ENCODE assay signal across 33 mouse cellular contexts in genomic region chr10:126480382-126480781, GRCm38 (mm10).
"Had no signal": no experiment of that assay in that cellular context is flagged by ENCODE, and none has a peak within 500 bp of the region (broad histone marks: within the 10 kb centered on the region; RNA-seq: fewer than 3 reads in every experiment).

No protein-coding gene starts in this region.

- ATAC-seq: liver, embryonic 12.5 days; liver, postnatal 0 days; lung, postnatal 0 days; midbrain, embryonic 13.5 days; midbrain, embryonic 15.5 days; midbrain, embryonic 16.5 days had no signal

- H3K27ac ChIP-seq: left cerebral cortex, adult 2 months; limb, embryonic 10.5 days; limb, embryonic 12.5 days; limb, embryonic 13.5 days; limb, embryonic 15.5 days; liver, embryonic 12.5 days; liver, embryonic 13.5 days; liver, embryonic 14.5 days; liver, embryonic 15.5 days; lung, embryonic 15.5 days; macrophage; midbrain, embryonic 12.5 days; midbrain, embryonic 13.5 days; midbrain, embryonic 15.5 days; neural tube, embryonic 12.5 days; neural tube, embryonic 13.5 days had no signal

- H3K4me2 ChIP-seq: limb, embryonic 12.5 days; limb, embryonic 13.5 days; limb, embryonic 15.5 days; liver, embryonic 11.5 days; liver, embryonic 12.5 days; liver, embryonic 13.5 days; liver, embryonic 15.5 days; lung, embryonic 14.5 days; lung, embryonic 15.5 days; midbrain, embryonic 11.5 days; midbrain, embryonic 12.5 days; midbrain, embryonic 13.5 days; midbrain, embryonic 15.5 days; neural tube, embryonic 12.5 days; neural tube, embryonic 13.5 days had no signal

- H3K36me3 ChIP-seq: limb, embryonic 10.5 days; limb, embryonic 12.5 days; limb, embryonic 13.5 days; limb, embryonic 15.5 days; liver, embryonic 12.5 days; liver, embryonic 13.5 days; liver, embryonic 15.5 days; lung, embryonic 15.5 days; midbrain, embryonic 12.5 days; midbrain, embryonic 13.5 days; midbrain, embryonic 15.5 days; neural tube, embryonic 12.5 days; neural tube, embryonic 13.5 days had no signal

- H3K4me1 ChIP-seq: limb, embryonic 10.5 days; limb, embryonic 12.5 days; limb, embryonic 13.5 days; limb, embryonic 15.5 days; liver, embryonic 12.5 days; liver, embryonic 13.5 days; liver, embryonic 15.5 days; lung, embryonic 15.5 days; megakaryocyte, embryonic 14.5 days; midbrain, embryonic 12.5 days; midbrain, embryonic 13.5 days; midbrain, embryonic 15.5 days; neural tube, embryonic 12.5 days; neural tube, embryonic 13.5 days had no signal

- H3K27me3 ChIP-seq: limb, embryonic 12.5 days; limb, embryonic 13.5 days; limb, embryonic 15.5 days; liver, embryonic 12.5 days; liver, embryonic 13.5 days; liver, embryonic 15.5 days; lung, embryonic 15.5 days; megakaryocyte, embryonic 14.5 days; midbrain, embryonic 12.5 days; midbrain, embryonic 13.5 days; midbrain, embryonic 15.5 days; neural tube, embryonic 12.5 days; neural tube, embryonic 13.5 days had no signal

- H3K9ac ChIP-seq: limb, embryonic 12.5 days; limb, embryonic 13.5 days; limb, embryonic 15.5 days; liver, embryonic 12.5 days; liver, embryonic 13.5 days; liver, embryonic 14.5 days; liver, embryonic 15.5 days; liver, postnatal 0 days; lung, embryonic 14.5 days; lung, embryonic 15.5 days; midbrain, embryonic 12.5 days; midbrain, embryonic 13.5 days; midbrain, embryonic 15.5 days; neural tube, embryonic 12.5 days; neural tube, embryonic 13.5 days had no signal

- H3K4me3 ChIP-seq: left cerebral cortex, adult 2 months; limb, embryonic 10.5 days; limb, embryonic 12.5 days; limb, embryonic 13.5 days; limb, embryonic 15.5 days; liver, embryonic 12.5 days; liver, embryonic 13.5 days; liver, embryonic 15.5 days; lung, embryonic 15.5 days; megakaryocyte, embryonic 14.5 days; midbrain, embryonic 12.5 days; midbrain, embryonic 13.5 days; midbrain, embryonic 15.5 days; myocyte; neural tube, embryonic 12.5 days; neural tube, embryonic 13.5 days had no signal

- H3K9me3 ChIP-seq: limb, embryonic 10.5 days; limb, embryonic 15.5 days; liver, embryonic 12.5 days; liver, embryonic 13.5 days; liver, embryonic 15.5 days; lung, embryonic 15.5 days had no signal

- DNase-seq: left cerebral cortex, postnatal 4 days; liver; liver, embryonic 13.5 days; liver, postnatal 0 days; lung, adult 18-20 months; lung, adult 2 months; lung, embryonic 14.5 days; lung, postnatal 10 days; lung, postnatal 14 days; lung, postnatal 36 days; lung, postnatal 4 days; midbrain, embryonic 14.5 days had no signal
